Mouse (Mus musculus) CD4-positive, CD25-positive, alpha-beta regulatory T cell, adult 2 months (primary cell): ENCODE results near the gene Rhbdf1.

ENCODE experiments used
- DNase-seq: peaks from one replicate; pipeline ENCODE4 v3.0.0-alpha.2; 2012; ENCODE audit warnings: low read depth, low spot score

The Rhbdf1 gene

GRCm38 (mm10) chr11:32190603-32191110 is 31.4 kb downstream of the Rhbdf1 start:
- DNase-seq, result no peak

DNA sequence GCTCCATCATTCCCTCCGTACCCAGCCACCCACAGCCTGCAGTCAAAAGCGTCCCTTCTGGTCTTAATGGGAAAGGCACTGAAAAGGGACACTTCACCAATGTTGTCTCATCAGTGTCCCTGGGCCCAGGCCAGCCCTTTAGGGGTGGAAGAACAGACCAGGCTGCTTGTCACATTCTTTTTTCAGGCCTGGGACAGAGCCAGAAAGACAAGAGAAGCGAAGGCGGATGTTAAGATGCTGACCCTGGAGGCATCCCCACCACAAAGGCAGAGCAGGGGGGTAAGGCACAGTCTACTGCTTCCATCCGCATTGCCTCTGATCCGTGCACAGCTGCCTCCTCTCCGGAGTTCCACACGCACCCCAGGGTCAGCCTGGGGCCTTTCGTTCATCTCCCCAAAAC is 32.0 kb downstream of the Rhbdf1 start:
- no peak for DNase-seq

- DNase-seq, result no peak
Measured at GRCm38 (mm10) chr11:32189434-32189833, 32.7 kb downstream of the Rhbdf1 start.

- no peak for DNase-seq
Measured at GRCm38 (mm10) chr11:32188881-32189280, 33.2 kb downstream of the Rhbdf1 start.

DNA sequence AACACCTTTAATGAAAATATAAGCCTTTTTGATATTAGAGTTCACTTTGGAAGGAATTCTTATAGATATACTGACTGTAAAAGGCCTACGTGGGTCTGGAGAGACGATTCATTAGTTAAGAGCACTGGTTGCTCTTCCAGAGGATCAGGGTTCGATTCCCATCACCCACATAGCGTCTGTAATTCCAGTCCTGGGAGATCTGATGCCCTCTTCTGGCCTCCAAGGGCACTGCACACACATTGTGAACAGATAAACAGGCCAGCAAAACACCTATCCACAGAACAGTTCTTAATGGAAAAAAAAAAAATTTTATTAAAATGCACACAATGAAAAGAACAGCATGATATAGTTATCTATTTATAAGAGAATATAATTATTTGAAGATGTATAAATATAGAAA is 34.8 kb downstream of the Rhbdf1 start:
- no peak for DNase-seq

DNA sequence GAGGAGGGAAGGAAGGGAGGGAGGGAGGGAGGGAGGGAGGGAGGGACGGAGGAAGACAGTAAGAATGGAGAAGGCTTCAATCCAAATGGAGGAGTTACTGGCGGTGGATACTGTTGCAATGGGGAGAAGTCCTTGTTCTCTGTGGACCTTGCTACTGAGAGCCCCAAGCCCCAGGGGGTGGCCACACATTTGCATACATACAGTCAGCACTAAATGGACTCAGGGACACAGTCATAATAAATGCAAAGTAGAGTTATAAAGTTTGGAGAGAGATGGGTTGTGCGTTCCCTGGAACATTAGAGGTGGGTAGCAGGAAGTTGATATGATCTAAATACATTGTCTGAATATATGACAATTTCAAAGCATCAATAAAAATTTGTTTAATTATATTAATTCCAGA is 36.1 kb downstream of the Rhbdf1 start:
- no peak for DNase-seq

GRCm38 (mm10) chr11:32184469-32184868 is 37.6 kb downstream of the Rhbdf1 start:
- no peak for DNase-seq

GRCm38 (mm10) chr11:32181973-32182868 is 39.9 kb downstream of the Rhbdf1 start:
- peak; percentile 82 for DNase-seq

- DNase-seq, result no peak
Measured at GRCm38 (mm10) chr11:32181246-32181645, 40.9 kb downstream of the Rhbdf1 start.

- no peak for DNase-seq
Measured at GRCm38 (mm10) chr11:32178506-32178905, 43.6 kb downstream of the Rhbdf1 start.

DNA sequence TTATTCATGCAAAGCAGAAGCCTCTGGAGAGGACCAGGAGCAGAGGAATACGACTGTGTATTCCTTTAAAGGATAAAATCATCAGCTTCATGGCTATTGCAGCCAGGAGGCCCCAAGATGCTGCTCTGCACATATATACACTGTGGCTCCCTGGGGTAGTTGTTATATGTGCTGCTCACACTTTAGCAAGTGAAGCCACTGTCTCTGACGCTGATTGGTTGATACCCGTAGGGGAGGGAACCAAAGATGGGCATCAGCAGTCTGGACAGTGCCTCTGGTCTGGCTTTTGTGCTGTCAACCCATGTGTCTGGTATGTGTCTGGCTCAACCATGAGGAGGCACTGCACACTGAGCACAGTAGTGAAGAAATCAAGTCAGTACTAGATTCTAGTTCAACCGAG is 55.4 kb downstream of the Rhbdf1 start:
- no peak for DNase-seq

DNA sequence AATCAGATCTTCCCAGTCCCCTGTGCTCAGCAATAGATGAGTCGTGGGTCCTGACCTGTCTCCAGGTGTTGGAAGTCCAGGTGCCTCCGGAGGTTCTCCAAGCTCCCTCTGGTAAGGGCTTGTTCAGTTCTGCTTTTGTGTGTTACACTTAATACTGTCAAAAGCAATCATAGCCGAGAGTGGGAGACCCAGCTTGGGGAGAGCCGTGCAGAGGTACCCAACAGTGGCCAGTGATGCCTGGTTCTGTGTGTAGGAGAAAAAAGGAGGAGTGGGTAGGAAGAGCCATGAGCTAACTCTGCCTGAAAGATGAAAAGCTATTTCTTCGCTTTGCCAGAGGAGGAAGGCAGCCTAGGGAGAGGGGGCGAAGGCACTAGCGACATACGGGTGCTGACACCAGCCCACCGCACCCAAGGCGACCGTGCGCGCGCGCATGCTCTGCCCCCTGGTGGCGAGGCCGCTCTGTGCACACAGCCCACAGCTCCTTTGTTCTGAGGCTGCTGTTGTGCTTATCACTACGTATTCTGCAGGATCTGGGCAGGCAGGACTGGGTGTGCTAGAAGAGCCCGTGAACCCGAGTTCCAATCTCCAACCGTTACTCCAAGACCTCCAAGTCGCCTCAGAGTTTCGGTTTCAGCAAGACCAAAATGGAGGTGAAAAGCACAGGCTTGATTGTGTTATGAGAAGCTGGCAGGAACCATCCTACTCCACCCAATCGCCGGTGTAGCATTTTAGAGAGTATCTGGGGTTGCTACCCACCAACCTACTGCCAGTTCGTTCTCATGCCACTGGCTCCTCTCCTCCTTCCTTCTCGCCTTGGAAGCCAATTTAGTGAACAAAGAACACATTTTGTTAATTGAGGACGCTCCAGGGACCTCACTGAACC is 59.9 kb downstream of the Rhbdf1 start:
- DNase-seq, result peak; percentile 91

DNA sequence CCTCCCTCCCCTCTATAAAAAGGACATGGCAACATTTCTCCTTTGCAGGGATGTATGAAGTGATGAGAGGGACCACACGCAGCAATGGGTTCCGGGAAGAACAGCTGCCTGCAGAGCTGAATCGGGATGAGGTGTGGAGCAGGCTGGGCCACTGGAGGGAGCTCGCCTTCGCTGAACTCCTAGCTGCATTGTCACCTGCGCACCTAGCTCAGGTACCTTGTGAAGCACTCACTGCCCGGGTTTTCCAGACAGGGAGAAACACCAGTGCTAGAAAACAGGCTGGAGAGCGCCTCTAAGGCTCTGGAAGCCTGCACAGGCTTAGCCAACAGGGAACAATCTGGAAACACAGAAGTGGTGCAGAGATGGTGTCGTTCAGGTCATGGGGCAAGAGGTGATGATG is 60.6 kb downstream of the Rhbdf1 start:
- no peak for DNase-seq

DNA sequence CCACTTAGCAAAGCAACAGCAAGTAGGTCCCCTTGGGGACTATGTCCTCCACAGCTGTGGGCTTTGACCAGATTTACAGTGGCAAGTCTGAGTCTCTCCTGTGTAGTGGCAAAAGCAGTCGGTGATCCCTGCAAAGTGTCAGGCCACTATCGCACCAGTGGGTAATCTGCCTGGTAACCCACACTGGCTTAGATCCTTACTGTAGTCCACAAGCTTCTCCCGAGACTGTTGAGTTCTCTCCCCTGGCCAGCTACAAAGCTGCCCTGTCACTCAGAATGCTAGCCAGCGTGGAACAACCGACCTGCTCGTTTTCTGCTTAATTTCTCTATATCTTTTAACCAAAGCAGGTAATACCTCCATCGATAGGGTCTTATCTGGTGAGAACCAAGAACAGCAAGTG is 61.8 kb downstream of the Rhbdf1 start:
- no peak for DNase-seq
